Mouse (Mus musculus) MEL (cell line): ENCODE measurements around the gene Dnah7c. TPM values are rescaled to one million over a fixed set of nuclear protein-coding genes. Genes with fewer than 3 reads are reported as not detected.

Experiments used
- DNase-seq: peaks from one replicate; pipeline ENCODE4 v3.0.0; 2011; ENCODE audit warnings: low read depth, low spot score
- H3K27ac ChIP-seq: 2 replicates; pipeline ENCODE4 v1.5.1; 2012; ENCODE audit warnings: low read depth, mild to moderate bottlenecking, control low read depth, low read length, moderate library complexity; ENCODE audit not compliant: control insufficient read depth
- H3K27me3 ChIP-seq, 2 experiments: fragments of 150-350 bp in 1 of 2; sonication (generic) in 1 of 2; 2 replicates each; pipeline ENCODE4 v1.6.1; 2012; ENCODE audit warnings: low read length in 2 of 2, mild to moderate bottlenecking in 2 of 2, improper control_type of control experiment in 1 of 2, moderate library complexity in 1 of 2; ENCODE audit not compliant: insufficient read depth in 2 of 2, control insufficient read depth in 1 of 2
- H3K36me3 ChIP-seq, 2 experiments: 2 replicates each; pipeline ENCODE4 v1.6.1; 2012 to 2014; ENCODE audit warnings: low read length in 2 of 2, improper control_type of control experiment in 1 of 2, inconsistent platforms in 1 of 2, mild to moderate bottlenecking in 1 of 2; ENCODE audit not compliant: insufficient read depth in 2 of 2, control insufficient read depth in 1 of 2
- H3K4me1 ChIP-seq, 2 experiments: fragments of 150-350 bp in 1 of 2; sonication (generic) in 1 of 2; 2 replicates each; pipeline ENCODE4 v1.6.1; 2012; ENCODE audit warnings: low read length in 2 of 2, improper control_type of control experiment in 1 of 2, mild to moderate bottlenecking in 1 of 2; ENCODE audit not compliant: insufficient read depth in 2 of 2, control insufficient read depth in 1 of 2
- H3K4me3 ChIP-seq, 2 experiments: fragments of 150-350 bp in 1 of 2; sonication (generic) in 1 of 2; 2 replicates each; pipeline ENCODE4 v1.5.1; 2012; ENCODE audit warnings: low read depth in 2 of 2, low read length in 2 of 2, mild to moderate bottlenecking in 2 of 2, moderate library complexity in 2 of 2, control low read depth in 1 of 2, improper control_type of control experiment in 1 of 2; ENCODE audit not compliant: control insufficient read depth in 1 of 2, insufficient read depth in 1 of 2
- H3K79me2 ChIP-seq: 2 replicates; pipeline ENCODE4 v1.6.1; 2012; ENCODE audit warnings: mild to moderate bottlenecking, low read length, moderate library complexity; ENCODE audit not compliant: control insufficient read depth, poor library complexity, insufficient read depth
- H3K9ac ChIP-seq: 2 replicates; pipeline ENCODE4 v1.6.1; 2012; ENCODE audit warnings: low read depth, mild to moderate bottlenecking, control low read depth, low read length, moderate library complexity; ENCODE audit not compliant: control insufficient read depth, poor library complexity, severe bottlenecking
- H3K9me3 ChIP-seq: fragments of 150-350 bp; sonication (generic); replicated peaks from 2 replicates; pipeline ENCODE4 v1.6.1; 2012; ENCODE audit warnings: mild to moderate bottlenecking, low read length, improper control_type of control experiment, moderate library complexity; ENCODE audit not compliant: insufficient read depth
- CHD1 ChIP-seq: IDR thresholded peaks from 2 replicates; pipeline ENCODE4 v1.6.1; 2012; ENCODE audit warnings: low read depth, mild to moderate bottlenecking, inconsistent platforms, low read length, improper control_type of control experiment
- CHD2 ChIP-seq: IDR thresholded peaks from 2 replicates; pipeline ENCODE4 v1.6.1; 2011; ENCODE audit warnings: low read length, improper control_type of control experiment
- CTCF ChIP-seq, 3 experiments: IDR thresholded peaks in 2 of 3; conservative IDR thresholded peaks in 1 of 3; 2 replicates each; pipeline ENCODE4 v1.5.1; 2011 to 2012; ENCODE audit warnings: low read length in 3 of 3, low read depth in 2 of 3, mild to moderate bottlenecking in 2 of 3, improper control_type of control experiment in 1 of 3, inconsistent platforms in 1 of 3, mixed read lengths in 1 of 3, moderate library complexity in 1 of 3; ENCODE audit not compliant: control insufficient read depth in 1 of 3, insufficient read depth in 1 of 3, poor library complexity in 1 of 3, severe bottlenecking in 1 of 3
- ETS1 ChIP-seq: IDR thresholded peaks from 2 replicates; pipeline ENCODE4 v1.6.1; 2012; ENCODE audit warnings: low read depth, mild to moderate bottlenecking, inconsistent platforms, low read length, improper control_type of control experiment, moderate library complexity
- GABPA ChIP-seq: IDR thresholded peaks from 2 replicates; pipeline ENCODE4 v1.6.1; 2012; ENCODE audit warnings: low read depth, mild to moderate bottlenecking, inconsistent platforms, low read length, improper control_type of control experiment, moderate library complexity
- GATA1 ChIP-seq: IDR thresholded peaks from 2 replicates; pipeline ENCODE4 v1.6.1; 2011; ENCODE audit warnings: low read depth, low read length, improper control_type of control experiment
- HCFC1 ChIP-seq: IDR thresholded peaks from 2 replicates; pipeline ENCODE4 v1.6.1; 2012; ENCODE audit warnings: low read depth, mild to moderate bottlenecking, inconsistent platforms, low read length, improper control_type of control experiment, moderate library complexity
- MAZ ChIP-seq: IDR thresholded peaks from 2 replicates; pipeline ENCODE4 v1.6.1; 2012; ENCODE audit warnings: low read depth, mild to moderate bottlenecking, inconsistent platforms, low read length, improper control_type of control experiment
- MYB ChIP-seq: IDR thresholded peaks from 2 replicates; pipeline ENCODE4 v1.6.1; 2011; ENCODE audit warnings: mild to moderate bottlenecking, low read depth, low read length, improper control_type of control experiment
- MYC ChIP-seq: IDR thresholded peaks from 2 replicates; pipeline ENCODE4 v1.6.1; 2011; ENCODE audit warnings: low read depth, mild to moderate bottlenecking, low read length, improper control_type of control experiment, moderate library complexity
- POLR2A ChIP-seq, 2 experiments: IDR thresholded peaks; 2 replicates each; pipeline ENCODE4 v1.6.1; 2011 to 2012; ENCODE audit warnings: low read length in 2 of 2, mild to moderate bottlenecking in 2 of 2, control low read depth in 1 of 2, improper control_type of control experiment in 1 of 2, low read depth in 1 of 2, moderate library complexity in 1 of 2; ENCODE audit not compliant: control insufficient read depth in 1 of 2, insufficient read depth in 1 of 2, poor library complexity in 1 of 2
- RCOR1 ChIP-seq: IDR thresholded peaks from 2 replicates; pipeline ENCODE4 v1.6.1; 2012; ENCODE audit warnings: low read depth, mild to moderate bottlenecking, inconsistent platforms, low read length, improper control_type of control experiment
- SIN3A ChIP-seq: IDR thresholded peaks from 2 replicates; pipeline ENCODE4 v1.6.1; 2012; ENCODE audit warnings: low read length, improper control_type of control experiment, inconsistent platforms
- SMC3 ChIP-seq: IDR thresholded peaks from 2 replicates; pipeline ENCODE4 v1.6.1; 2011; ENCODE audit warnings: low read depth, low read length, improper control_type of control experiment
- TAL1 ChIP-seq: IDR thresholded peaks from 2 replicates; pipeline ENCODE4 v1.6.1; 2012; ENCODE audit warnings: mild to moderate bottlenecking, inconsistent platforms, low read length, moderate library complexity, mixed read lengths
- TBP ChIP-seq: IDR thresholded peaks from 2 replicates; pipeline ENCODE4 v1.8.0; 2011; ENCODE audit warnings: low read depth, low read length, improper control_type of control experiment
- TCF12 ChIP-seq: IDR thresholded peaks from 2 replicates; pipeline ENCODE4 v1.6.1; 2014; ENCODE audit warnings: low read depth, mild to moderate bottlenecking, inconsistent platforms, low read length, improper control_type of control experiment, moderate library complexity
- UBTF ChIP-seq: IDR thresholded peaks from 2 replicates; pipeline ENCODE4 v1.6.1; 2012; ENCODE audit warnings: low read depth, mild to moderate bottlenecking, inconsistent platforms, low read length, improper control_type of control experiment, moderate library complexity, borderline replicate concordance; ENCODE audit not compliant: insufficient read depth
- USF1 ChIP-seq: IDR thresholded peaks from 2 replicates; pipeline ENCODE4 v1.6.1; 2014; ENCODE audit warnings: low read depth, mild to moderate bottlenecking, inconsistent platforms, low read length, improper control_type of control experiment, moderate library complexity
- ZMIZ1 ChIP-seq: IDR thresholded peaks from 2 replicates; pipeline ENCODE4 v1.6.1; 2012; ENCODE audit warnings: low read depth, mild to moderate bottlenecking, inconsistent platforms, low read length, improper control_type of control experiment, moderate library complexity
- polyA plus RNA-seq, 2 experiments: library from polyadenylated mRNA; stranded (reverse) in 1 of 2; unstranded in 1 of 2; fragments of >175 nt in 1 of 2; fragments of >200 nt in 1 of 2; gene quantifications; 2 replicates each; pipeline versions ENCODE4 v1.2.1 to v1.2.4; 2012; ENCODE audit warnings: low replicate concordance in 2 of 2, low read depth in 1 of 2; ENCODE audit not compliant: insufficient read length in 2 of 2, insufficient read depth in 1 of 2, missing spikeins in 1 of 2
- total RNA-seq: library from RNA; depleted of rRNA; stranded (reverse); fragments of 300-350 nt; gene quantifications from 2 replicates; pipeline ENCODE4 v1.2.3, GENCODE M21; 2012

Gene Dnah7c
- total and polyA plus RNA-seq, 3 experiments, result 0.01 TPM; not detected in 2

DNA sequence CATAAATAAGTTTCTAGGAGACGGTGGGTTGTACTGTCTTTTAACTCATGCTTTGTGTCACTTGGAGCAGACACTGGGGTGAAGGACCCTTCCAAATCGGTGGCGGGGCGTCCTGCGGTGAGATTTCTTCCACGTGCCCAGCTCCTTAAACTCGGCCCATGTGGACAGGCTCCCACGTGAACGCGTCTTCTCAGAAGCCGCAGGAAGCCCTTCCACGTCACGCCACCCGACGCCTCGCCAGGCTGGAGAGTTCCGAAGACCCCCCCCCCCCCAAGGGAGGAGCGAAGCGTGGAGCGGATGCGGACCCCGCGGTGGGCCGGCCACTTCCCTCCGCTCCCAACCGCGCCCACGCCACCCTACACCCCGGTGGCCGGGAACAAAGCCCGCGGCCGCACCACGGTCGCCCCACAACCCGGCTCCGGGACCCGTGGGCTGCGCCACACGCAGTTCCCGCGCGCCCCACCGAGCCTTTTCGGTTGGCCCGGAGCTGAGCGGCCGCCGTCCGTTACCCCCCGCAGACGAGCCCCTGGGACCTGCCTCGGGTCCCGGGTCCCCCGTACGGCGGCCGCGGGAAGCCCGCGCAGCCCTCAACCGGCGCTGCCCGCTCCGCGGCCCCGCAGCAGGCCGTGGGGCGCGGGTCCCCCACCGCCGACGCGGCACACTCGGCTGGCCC is 427.3 kb downstream of the Dnah7c start:
- TF ChIP-seq MAZ (no peak), SMC3 (no peak), SIN3A (no peak), UBTF (no peak), GATA1 (no peak)
- DNase-seq, result peak; percentile 79

DNA sequence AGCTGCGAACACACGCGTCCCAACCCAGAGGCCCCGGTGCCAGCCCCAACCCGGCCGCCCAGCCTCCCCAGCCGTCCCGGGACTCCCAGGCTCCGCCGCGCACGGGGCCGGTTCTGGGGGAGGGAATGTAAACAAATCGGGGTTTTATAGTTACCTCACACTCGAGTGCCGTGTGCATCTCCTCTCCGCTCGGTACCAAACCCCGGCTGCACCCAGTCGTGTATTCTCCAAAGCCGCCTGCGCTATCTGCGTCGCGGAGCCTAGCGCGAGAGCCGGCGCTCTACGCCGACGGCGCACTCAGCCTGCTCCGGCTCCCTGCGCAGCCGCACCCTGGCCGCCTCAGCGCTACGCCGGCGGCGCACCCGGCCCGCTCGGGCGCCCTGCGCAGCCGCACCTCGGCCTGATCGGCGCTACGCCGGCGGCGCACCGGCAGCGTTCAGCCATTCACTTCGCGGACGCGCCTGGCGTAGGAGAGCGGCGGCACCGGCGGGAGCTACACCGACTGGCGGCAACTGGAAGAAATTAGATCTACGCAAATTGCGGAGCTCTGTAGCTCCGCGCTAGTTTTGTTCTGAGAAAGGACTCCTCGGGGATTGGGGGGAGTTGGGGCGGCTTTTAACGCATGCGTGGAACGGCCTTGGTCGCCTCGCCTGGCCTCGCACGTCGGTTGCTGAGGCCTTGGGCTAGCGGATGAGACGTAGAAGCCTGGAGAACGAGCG is 428.1 kb downstream of the Dnah7c start:
- H3K27ac ChIP-seq, result peak overlapping the region; percentile 100
- no peaks in the 10 kb centered on the region for H3K9me3 ChIP-seq
- peaks cover 15% of the 10 kb centered on the region for H3K79me2 ChIP-seq
- H3K4me1 ChIP-seq, result 0 out of 4 replicates have a peak, but pooled peaks cover 0 to 3% of the 10 kb centered on the region in 2 experiments
- H3K36me3 ChIP-seq, result peaks cover 0 to 21% of the 10 kb centered on the region in 2 experiments; a peak in 2 of 4 replicates
- TF ChIP-seq POLR2A (IDR thresholded peaks at IDR 0.05; ENCODE audit: control insufficient read depth in 1 of 2, insufficient read depth in 1 of 2, low read depth in 1 of 2, low read length in 2 of 2, poor library complexity in 1 of 2) (peak; percentile 58 to 77), UBTF (peak; percentile 68; the same call in 1 of the 2 replicates), RCOR1 (no peak), TBP (peak; percentile 93), ETS1 (no peak)
- H3K4me3 ChIP-seq, result peak overlapping the region in 1 of 2 experiments; percentile 89; a peak in 2 of 4 replicates
- H3K27me3 ChIP-seq, result no peaks in the 10 kb centered on the region
- H3K9ac ChIP-seq, result peak overlapping the region; percentile 97
- DNase-seq, result peak; percentile 94

More for the DNA sequence above, 427.3 kb downstream of the Dnah7c start:
- Histone ChIP-seq H3K4me3 (peak overlapping the region; percentile 54 to 62), H3K9ac (peak overlapping the region; percentile 97), H3K27me3 (no peaks in the 10 kb centered on the region), H3K9me3 (no peaks in the 10 kb centered on the region), H3K4me1 (0 out of 4 replicates have a peak, but pooled peaks cover 0 to 3% of the 10 kb centered on the region in 2 experiments), H3K79me2 (peaks cover 15% of the 10 kb centered on the region), H3K36me3 (peaks cover 0 to 21% of the 10 kb centered on the region in 2 experiments; a peak in 2 of 4 replicates), H3K27ac (peak overlapping the region; percentile 48)

DNA sequence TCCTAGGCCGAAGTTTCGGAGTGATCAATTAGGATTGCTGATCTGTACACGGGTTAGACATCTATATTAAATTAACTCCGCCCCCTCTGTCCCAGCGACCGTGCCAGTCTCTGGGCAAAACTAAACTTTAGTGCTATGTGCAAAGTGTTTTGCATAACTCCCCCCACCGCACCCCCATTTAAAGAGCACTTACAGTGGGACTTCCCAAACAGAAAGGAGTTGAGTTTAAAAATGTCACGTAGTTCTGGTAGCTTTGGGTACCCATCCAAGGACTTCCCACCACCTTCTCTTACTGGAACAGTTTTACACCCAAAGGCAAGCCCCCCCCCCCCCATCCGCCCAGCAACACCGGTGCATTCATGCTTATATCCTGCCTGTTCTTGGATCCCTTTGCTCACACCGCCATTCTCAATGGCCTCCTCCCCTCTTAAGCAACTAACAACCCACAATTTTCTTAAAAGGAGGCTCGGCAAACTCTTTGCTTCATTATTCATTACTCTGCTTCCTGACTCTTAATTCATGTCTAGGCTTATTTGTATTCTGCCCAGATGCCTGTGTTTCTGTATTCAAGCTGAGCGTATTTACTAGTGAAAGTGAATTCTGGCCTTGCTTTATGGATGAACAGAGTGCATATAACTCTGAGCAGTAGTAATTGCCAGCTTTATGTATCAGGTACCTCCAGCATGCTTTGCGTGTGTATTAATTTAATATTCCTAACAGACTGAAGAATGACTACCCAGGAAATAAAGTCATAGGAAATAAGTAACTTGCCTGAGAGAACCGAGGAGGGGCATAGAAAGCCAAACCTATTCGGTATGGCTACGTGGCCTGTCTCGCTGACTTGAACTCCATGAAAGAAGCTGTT is 428.9 kb downstream of the Dnah7c start:
- Histone ChIP-seq H3K27me3 (no peaks in the 10 kb centered on the region), H3K36me3 (peaks cover 0 to 21% of the 10 kb centered on the region in 2 experiments; a peak in 2 of 4 replicates), H3K79me2 (peaks cover 15% of the 10 kb centered on the region)
- no peak for TF ChIP-seq MYC
- no peak for TF ChIP-seq CHD2
- peak; percentile 70 for TF ChIP-seq TBP
- no peak for TF ChIP-seq MYB
- TF ChIP-seq ZMIZ1, result no peak
- TF ChIP-seq GABPA, result no peak
- no peak for TF ChIP-seq CHD1
- no peak for TF ChIP-seq USF1
- TF ChIP-seq MAZ, result no peak
- TF ChIP-seq TAL1, result no peak
- TF ChIP-seq HCFC1, result no peak
- TF ChIP-seq CTCF (IDR thresholded peaks at IDR 0.05 in 2 of 3, conservative IDR thresholded peaks at IDR 0.05 in 1 of 3; ENCODE audit: control insufficient read depth in 1 of 3, insufficient read depth in 1 of 3, low read depth in 2 of 3, low read length in 3 of 3, poor library complexity in 1 of 3, severe bottlenecking in 1 of 3), result no peak
- peak in 1 of 2 experiments; percentile 38; a peak in 1 of 4 replicates for TF ChIP-seq POLR2A (IDR thresholded peaks at IDR 0.05; ENCODE audit: control insufficient read depth in 1 of 2, insufficient read depth in 1 of 2, low read depth in 1 of 2, low read length in 2 of 2, poor library complexity in 1 of 2)
- TF ChIP-seq TCF12, result no peak
- TF ChIP-seq, all 39 proteins: peak for 2
- Histone ChIP-seq H3K9me3 (no peaks in the 10 kb centered on the region), H3K27ac (peak overlapping the region; percentile 100), H3K4me1 (0 out of 4 replicates have a peak, but pooled peaks cover 0 to 3% of the 10 kb centered on the region in 2 experiments), H3K4me3 (peak overlapping the region; percentile 64 to 89), H3K9ac (peak overlapping the region; percentile 96)
- peak; percentile 91 for DNase-seq
